Mouse (Mus musculus) lung, embryonic 16.5 days (tissue): ENCODE results near the gene Fbln2. TPM values are rescaled to one million over a fixed set of nuclear protein-coding genes. Genes with fewer than 3 reads are reported as not detected.

ENCODE experiments used
- ATAC-seq: fragments of 200-750 bp; cut with Nextera tagmentation; 2 replicates; pipeline ENCODE4 v1.8.0; 2017; ENCODE audit warnings: low read depth, mild to moderate bottlenecking, moderate library complexity
- H3K27ac ChIP-seq: fragments of 300-500 bp; sonication (generic); 2 replicates; pipeline ENCODE4 v1.5.1; 2014; ENCODE audit warnings: mild to moderate bottlenecking, control low read depth, low read length
- H3K27me3 ChIP-seq: fragments of 300-500 bp; sonication (generic); 2 replicates; pipeline ENCODE4 v1.6.1; 2014; ENCODE audit warnings: low read depth, low read length, mixed read lengths; ENCODE audit not compliant: control insufficient read depth, insufficient read depth
- H3K36me3 ChIP-seq: fragments of 300-500 bp; sonication (generic); 2 replicates; pipeline ENCODE4 v1.6.1; 2014; ENCODE audit warnings: low read length; ENCODE audit not compliant: control insufficient read depth, insufficient read depth
- H3K4me1 ChIP-seq: fragments of 300-500 bp; sonication (generic); replicated peaks from 2 replicates; pipeline ENCODE4 v1.6.1; 2014; ENCODE audit warnings: low read length, mixed read lengths; ENCODE audit not compliant: control insufficient read depth, insufficient read depth
- H3K4me2 ChIP-seq: fragments of 300-500 bp; sonication (generic); 2 replicates; pipeline ENCODE4 v1.6.1; 2014; ENCODE audit warnings: low read depth, low read length, control low read depth
- H3K4me3 ChIP-seq: fragments of 300-500 bp; sonication (generic); 2 replicates; pipeline ENCODE4 v1.5.1; 2014; ENCODE audit warnings: mild to moderate bottlenecking, low read length, control low read depth
- H3K9ac ChIP-seq: fragments of 300-500 bp; sonication (generic); 2 replicates; pipeline ENCODE4 v1.6.1; 2014; ENCODE audit warnings: low read length, control low read depth
- H3K9me3 ChIP-seq: fragments of 300-500 bp; sonication (generic); 2 replicates; pipeline ENCODE4 v1.6.1; 2016; ENCODE audit warnings: low read length; ENCODE audit not compliant: control insufficient read depth
- WGBS: fragments of 180-500 bp; shearing (Covaris S2); extraction: QIAGEN DNeasy Blood & Tissue Kit; methylation state at CpG from one replicate; pipeline ENCODE4 v1.1.7; 2014; 5-methylcytosine and 5-hydroxymethylcytosine counted together
- polyA plus RNA-seq: library from polyadenylated mRNA; unstranded; fragments of >200 nt; fragmentation: Nextera tagmentation; extraction: Ambion mirVana; gene quantifications from 2 replicates; pipeline ENCODE4 v1.2.1, GENCODE M21; 2015

Fbln2 gene
- polyA plus RNA-seq, 1 experiment from 2014 or later, result 68.5 TPM

- Histone ChIP-seq H3K4me2 (no peak overlapping the region), H3K4me3 (no peak overlapping the region), H3K9ac (no peak overlapping the region), H3K4me1 (no peaks in the 10 kb centered on the region), H3K9me3 (no peaks in the 10 kb centered on the region), H3K27ac (no peak overlapping the region), H3K36me3 (no peaks in the 10 kb centered on the region), H3K27me3 (no peaks in the 10 kb centered on the region)
- 66% methylated on average over 8 of the region's 8 CpGs for WGBS
- no peak for ATAC-seq
Observed at GRCm38 (mm10) chr6:91244331-91244730, 32.1 kb downstream of the Fbln2 start.

- no peaks in the 10 kb centered on the region for H3K4me1 ChIP-seq
- no peaks in the 10 kb centered on the region for H3K27me3 ChIP-seq
- ATAC-seq, result no peak
- H3K9ac ChIP-seq, result no peak overlapping the region
- H3K9me3 ChIP-seq, result peaks cover 2% of the 10 kb centered on the region; the same call in 1 of the 2 replicates
- no peak overlapping the region for H3K27ac ChIP-seq
- H3K4me3 ChIP-seq, result no peak overlapping the region
- 33% methylated on average over 6 of the region's 6 CpGs for WGBS
- H3K36me3 ChIP-seq, result no peaks in the 10 kb centered on the region
- no peak overlapping the region for H3K4me2 ChIP-seq
Observed at GRCm38 (mm10) chr6:91245331-91245730, 33.1 kb downstream of the Fbln2 start.

GRCm38 (mm10) chr6:91247343-91247742, 35.1 kb downstream of the Fbln2 start:
- H3K9me3 ChIP-seq, result peaks cover 2% of the 10 kb centered on the region; the same call in 1 of the 2 replicates
- no peak overlapping the region for H3K27ac ChIP-seq
- 100% methylated on average over 1 of the region's 1 CpGs for WGBS
- no peak overlapping the region for H3K4me3 ChIP-seq
- ATAC-seq, result no peak
- H3K4me1 ChIP-seq, result no peaks in the 10 kb centered on the region
- no peak overlapping the region for H3K4me2 ChIP-seq
- no peaks in the 10 kb centered on the region for H3K27me3 ChIP-seq
- H3K36me3 ChIP-seq, result no peaks in the 10 kb centered on the region
- no peak overlapping the region for H3K9ac ChIP-seq

GRCm38 (mm10) chr6:91248627-91249026, 36.4 kb downstream of the Fbln2 start:
- WGBS, result 45% methylated on average over 4 of the region's 4 CpGs
- Histone ChIP-seq H3K27ac (no peak overlapping the region), H3K4me2 (no peak overlapping the region), H3K27me3 (no peaks in the 10 kb centered on the region), H3K9me3 (peaks cover 2% of the 10 kb centered on the region; the same call in 1 of the 2 replicates), H3K4me1 (no peaks in the 10 kb centered on the region), H3K36me3 (no peaks in the 10 kb centered on the region), H3K4me3 (no peak overlapping the region), H3K9ac (no peak overlapping the region)
- peak; percentile 38; the same call in 1 of the 2 replicates for ATAC-seq

GRCm38 (mm10) chr6:91249797-91250196, 37.5 kb downstream of the Fbln2 start:
- no peak for ATAC-seq
- WGBS, result 55% methylated on average over 1 of the region's 1 CpGs
- H3K4me2 ChIP-seq, result no peak overlapping the region
- H3K9me3 ChIP-seq, result peaks cover 2% of the 10 kb centered on the region; the same call in 1 of the 2 replicates
- H3K9ac ChIP-seq, result no peak overlapping the region
- no peaks in the 10 kb centered on the region for H3K36me3 ChIP-seq
- H3K4me3 ChIP-seq, result no peak overlapping the region
- H3K27ac ChIP-seq, result no peak overlapping the region
- H3K4me1 ChIP-seq, result no peaks in the 10 kb centered on the region
- H3K27me3 ChIP-seq, result no peaks in the 10 kb centered on the region

GRCm38 (mm10) chr6:91259440-91260120, 47.3 kb downstream of the Fbln2 start:
- no peaks in the 10 kb centered on the region for H3K4me1 ChIP-seq
- H3K4me2 ChIP-seq, result no peak overlapping the region
- no peaks in the 10 kb centered on the region for H3K36me3 ChIP-seq
- H3K9ac ChIP-seq, result no peak overlapping the region
- no peaks in the 10 kb centered on the region for H3K9me3 ChIP-seq
- ATAC-seq, result no peak; the same call in 1 of the 2 replicates
- no peak overlapping the region for H3K27ac ChIP-seq
- WGBS, result 63% methylated on average over 16 of the region's 16 CpGs
- H3K4me3 ChIP-seq, result no peak overlapping the region
- H3K27me3 ChIP-seq, result no peaks in the 10 kb centered on the region

GRCm38 (mm10) chr6:91260347-91260986, 48.2 kb downstream of the Fbln2 start:
- Histone ChIP-seq H3K27ac (no peak overlapping the region), H3K9ac (no peak overlapping the region), H3K4me1 (no peaks in the 10 kb centered on the region), H3K27me3 (no peaks in the 10 kb centered on the region), H3K36me3 (no peaks in the 10 kb centered on the region), H3K4me3 (no peak overlapping the region), H3K9me3 (no peaks in the 10 kb centered on the region), H3K4me2 (no peak overlapping the region)
- ATAC-seq, result no peak
- WGBS, result 75% methylated on average over 7 of the region's 8 CpGs

GRCm38 (mm10) chr6:91260987-91261367, 48.7 kb downstream of the Fbln2 start:
- no peaks in the 10 kb centered on the region for H3K27me3 ChIP-seq
- no peaks in the 10 kb centered on the region for H3K36me3 ChIP-seq
- H3K9ac ChIP-seq, result no peak overlapping the region
- no peaks in the 10 kb centered on the region for H3K9me3 ChIP-seq
- WGBS, result 26% methylated on average over 3 of the region's 3 CpGs
- no peak overlapping the region for H3K27ac ChIP-seq
- no peak for ATAC-seq
- no peak overlapping the region for H3K4me3 ChIP-seq
- no peak overlapping the region for H3K4me2 ChIP-seq
- H3K4me1 ChIP-seq, result no peaks in the 10 kb centered on the region

GRCm38 (mm10) chr6:91265616-91266015, 53.4 kb downstream of the Fbln2 start:
- no peak overlapping the region for H3K4me3 ChIP-seq
- WGBS, result 74% methylated on average over 12 of the region's 12 CpGs
- H3K27me3 ChIP-seq, result no peaks in the 10 kb centered on the region
- H3K4me2 ChIP-seq, result no peak overlapping the region
- ATAC-seq, result no peak
- no peaks in the 10 kb centered on the region for H3K36me3 ChIP-seq
- H3K9me3 ChIP-seq, result no peaks in the 10 kb centered on the region
- no peak overlapping the region for H3K9ac ChIP-seq
- H3K27ac ChIP-seq, result no peak overlapping the region
- H3K4me1 ChIP-seq, result no peaks in the 10 kb centered on the region
